Mouse (Mus musculus) urinary bladder, postnatal 14 days (tissue): Measurements from ENCODE around the gene CK137956.

Experiments used
- DNase-seq: peaks from one replicate; pipeline ENCODE4 v3.0.0; 2021; ENCODE audit warnings: low spot score

The CK137956 gene

DNA sequence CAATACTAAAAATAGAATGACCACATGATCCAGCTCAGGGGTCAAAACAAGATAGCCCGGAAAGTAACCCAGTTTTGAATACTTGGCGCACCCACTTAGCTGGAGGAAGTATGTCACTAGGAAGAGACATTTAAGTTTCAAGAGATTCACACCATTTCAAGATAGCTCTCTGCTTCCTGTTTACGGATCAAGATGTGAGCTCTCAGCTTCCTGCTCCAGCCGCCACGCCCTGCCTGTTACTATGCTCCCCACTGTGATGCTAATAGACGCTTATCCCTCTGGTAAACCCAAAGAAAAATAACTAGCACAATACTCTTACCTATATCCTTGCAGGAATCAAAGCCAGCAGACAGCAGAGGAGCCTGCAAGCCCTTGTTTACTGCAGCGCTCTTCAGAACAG is 57.2 kb downstream of the CK137956 start:
- no peak for DNase-seq

DNA sequence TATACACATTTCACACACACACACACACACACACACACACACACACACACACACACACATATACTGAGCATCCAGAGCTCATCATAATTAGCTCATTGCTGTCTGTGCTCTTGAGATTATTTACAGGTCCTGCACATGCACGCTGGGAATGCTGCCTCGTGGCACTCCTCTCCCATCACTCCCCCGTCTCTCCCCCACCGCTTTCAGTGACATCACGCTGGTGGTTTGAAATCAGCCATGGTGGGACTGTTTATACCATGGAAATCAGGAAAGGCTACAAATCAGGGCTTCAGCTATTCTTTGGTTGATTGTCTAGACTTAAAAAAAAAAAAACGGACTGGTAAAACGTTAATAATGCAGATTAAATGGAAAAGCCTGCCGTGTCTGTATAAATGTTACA is 63.6 kb downstream of the CK137956 start:
- no peak for DNase-seq

DNA sequence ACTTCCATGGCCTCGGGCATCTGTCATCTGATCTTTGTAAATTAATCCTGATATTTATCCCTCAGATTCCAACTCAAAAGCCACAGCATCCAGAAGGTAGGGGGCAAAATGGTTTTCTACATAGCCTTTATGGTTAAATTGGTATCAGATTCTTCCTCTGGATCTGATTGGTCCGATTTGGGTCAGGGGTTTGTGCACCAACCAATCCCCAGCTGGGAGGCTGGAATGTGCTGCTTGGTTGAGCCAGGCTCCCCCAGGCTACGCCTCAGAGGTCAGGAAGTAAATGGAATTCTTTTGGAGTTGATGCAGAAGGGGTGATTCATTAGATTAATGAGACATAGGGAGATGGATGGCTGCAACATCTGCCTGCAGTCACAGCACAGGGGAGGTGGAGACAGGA is 66.8 kb downstream of the CK137956 start:
- no peak for DNase-seq

DNA sequence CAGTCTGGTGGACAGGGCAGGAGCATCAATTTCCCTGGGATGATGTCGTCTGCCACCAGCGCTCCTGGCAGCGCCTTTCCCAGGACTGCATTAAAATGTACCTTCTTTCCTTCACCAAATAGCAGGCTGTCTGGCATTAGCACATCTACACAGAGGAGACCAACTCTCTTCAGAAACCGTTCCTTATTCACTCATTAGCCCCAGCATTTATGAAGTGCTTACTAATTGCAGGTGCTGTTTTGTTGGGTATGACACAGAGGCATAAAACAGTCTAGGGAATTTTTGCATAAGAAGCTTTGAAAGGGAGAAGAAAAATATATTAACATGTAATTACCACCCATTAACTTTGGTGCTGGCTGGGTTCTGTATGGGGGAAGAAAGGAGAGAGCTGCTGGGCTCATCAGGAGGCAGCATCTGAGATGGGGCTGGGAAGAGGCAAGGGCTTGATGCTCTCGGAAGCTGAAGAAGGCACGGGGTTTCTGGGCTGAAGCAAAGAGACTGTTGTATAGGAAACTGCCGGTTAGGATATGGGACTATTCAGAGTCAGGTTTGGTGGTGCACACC is 69.8 kb downstream of the CK137956 start:
- DNase-seq, result no peak

DNA sequence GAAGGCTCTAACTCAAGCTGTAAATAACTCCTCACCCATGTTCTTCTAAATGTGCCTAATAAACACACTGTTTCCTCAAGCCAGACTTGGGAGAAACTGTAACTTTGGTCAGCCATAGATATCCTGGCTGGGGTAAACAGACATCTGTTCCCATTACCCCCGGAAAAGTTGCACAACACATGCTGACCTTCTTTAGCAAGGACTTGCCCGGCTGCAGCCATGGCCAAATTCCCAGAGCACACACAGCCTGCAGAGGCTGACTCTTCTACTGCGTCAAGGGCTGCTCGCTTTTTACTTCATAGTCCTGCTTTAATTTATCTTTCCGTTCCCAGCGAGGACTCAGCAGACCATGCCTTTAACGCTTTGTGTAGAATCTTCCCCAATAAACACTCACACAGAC is 81.7 kb downstream of the CK137956 start:
- no peak for DNase-seq

DNA sequence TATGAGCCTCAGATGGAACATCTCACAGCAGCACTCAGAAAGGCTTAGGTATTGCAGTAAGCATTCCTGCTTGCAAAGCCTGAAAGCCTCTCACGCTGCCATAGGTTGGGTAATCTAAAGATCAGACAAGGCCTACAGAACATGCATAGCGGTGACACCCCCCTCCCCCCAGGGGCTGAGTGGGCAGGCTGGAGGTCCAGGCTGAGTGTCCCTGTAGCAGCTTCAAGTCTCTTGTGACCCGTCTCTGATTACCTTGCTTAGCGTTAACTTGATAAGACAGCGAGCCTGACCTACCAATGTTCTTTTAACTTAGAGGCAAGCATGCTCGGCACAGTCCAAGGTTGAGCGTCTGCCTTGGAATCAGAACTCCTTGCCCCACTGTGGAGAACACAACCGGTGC is 91.8 kb downstream of the CK137956 start:
- no peak for DNase-seq
